Mouse (Mus musculus) frontal cortex, adult 2 months (tissue): Measurements from ENCODE around the gene Angptl6. TPM values are rescaled to one million over a fixed set of nuclear protein-coding genes. Genes with fewer than 3 reads are reported as not detected.

Experiments used
- DNase-seq, 2 experiments: peaks; one replicate each; pipeline ENCODE4 v3.0.0; 2022; ENCODE audit warnings: low spot score in 1 of 2; ENCODE audit errors: extremely low spot score in 1 of 2
- polyA plus RNA-seq: library from polyadenylated mRNA; depleted of rRNA; stranded (reverse); fragments of >200 nt; gene quantifications from 2 replicates; pipeline ENCODE4 v1.2.3, GENCODE M21; 2012

Angptl6 gene
- polyA plus RNA-seq, 1 experiment = 11.5 TPM

GRCm38 (mm10) chr9:20887191-20887590 lies 7.7 kb upstream of the Angptl6 start:
- no peak for DNase-seq

- DNase-seq = no peak
Observed at GRCm38 (mm10) chr9:20886563-20886962, 7.0 kb upstream of the Angptl6 start.

GRCm38 (mm10) chr9:20878710-20879065 lies 839 bp downstream of the Angptl6 start:
- DNase-seq = peak in 1 of 2 experiments; percentile 54

GRCm38 (mm10) chr9:20878041-20878709 lies 1.4 kb downstream of the Angptl6 start:
- peak; percentile 99 for DNase-seq

GRCm38 (mm10) chr9:20877118-20878040 lies 2.1 kb downstream of the Angptl6 start:
- no peak for DNase-seq

- no peak for DNase-seq
Observed at GRCm38 (mm10) chr9:20876318-20877117, 3.0 kb downstream of the Angptl6 start.

- peak in 1 of 2 experiments; percentile 73 for DNase-seq
Observed at GRCm38 (mm10) chr9:20875021-20875790, 4.3 kb downstream of the Angptl6 start.

- no peak for DNase-seq
Observed at GRCm38 (mm10) chr9:20873521-20873920, 6.0 kb downstream of the Angptl6 start.

- no peak for DNase-seq
Observed at GRCm38 (mm10) chr9:20872991-20873390, 6.5 kb downstream of the Angptl6 start.

GRCm38 (mm10) chr9:20870211-20871173 lies 9.0 kb downstream of the Angptl6 start:
- no peak for DNase-seq

- no peak for DNase-seq
Observed at GRCm38 (mm10) chr9:20869246-20869645, 10.3 kb downstream of the Angptl6 start.

GRCm38 (mm10) chr9:20868448-20869001 lies 11.0 kb downstream of the Angptl6 start, which contains the start of gene A230050P20Rik:
TSS of gene A230050P20Rik (plus strand) at chr9:20868642.
- peak in 1 of 2 experiments; percentile 76 for DNase-seq

- DNase-seq = no peak
Observed at GRCm38 (mm10) chr9:20866879-20867278, 12.6 kb downstream of the Angptl6 start.

GRCm38 (mm10) chr9:20862225-20862624 lies 17.3 kb downstream of the Angptl6 start:
- no peak for DNase-seq

GRCm38 (mm10) chr9:20861821-20862220 lies 17.7 kb downstream of the Angptl6 start:
- peak in 1 of 2 experiments; percentile 50 for DNase-seq

GRCm38 (mm10) chr9:20859926-20860325 lies 19.6 kb downstream of the Angptl6 start:
- no peak for DNase-seq

- no peak for DNase-seq
Observed at GRCm38 (mm10) chr9:20857131-20857530, 22.4 kb downstream of the Angptl6 start.

GRCm38 (mm10) chr9:20850179-20850578 lies 29.3 kb downstream of the Angptl6 start:
- no peak for DNase-seq

GRCm38 (mm10) chr9:20842670-20843069 lies 36.9 kb downstream of the Angptl6 start:
- peak in 1 of 2 experiments; percentile 58 for DNase-seq
